Mouse (Mus musculus): ENCODE data around the gene Rab11b. TPM values are rescaled to one million over a fixed set of nuclear protein-coding genes. Genes with fewer than 3 reads are reported as not detected.

Rab11b gene
- polyA plus RNA-seq, 1 experiment from 2014 or later, result 295 TPM

- Histone ChIP-seq H3K4me3 (ENCODE audit: low read depth, low read length) (no peak overlapping the region), H3K9me3 (ENCODE audit: control insufficient read depth, low read length) (no peaks in the 10 kb centered on the region), H3K4me1 (ENCODE audit: control insufficient read depth, insufficient read depth, low read length) (peaks cover 4% of the 10 kb centered on the region; the same call in 1 of the 2 replicates), H3K36me3 (ENCODE audit: control insufficient read depth, insufficient read depth, low read length) (no peaks in the 10 kb centered on the region), H3K27ac (ENCODE audit: low read depth, low read length) (no peak overlapping the region), H3K4me2 (ENCODE audit: low read depth) (no peak overlapping the region), H3K27me3 (ENCODE audit: control insufficient read depth, insufficient read depth, low read length) (no peaks in the 10 kb centered on the region), H3K9ac (ENCODE audit: low read length) (no peak overlapping the region)
- ATAC-seq (ENCODE audit: insufficient read depth, low FRiP score, low TSS enrichment) (no peak), DNase-seq (ENCODE audit: low spot score) (no peak)
- 83% methylated on average over 18 of the region's 18 CpGs for WGBS
These were observed 26.0 kb upstream of the Rab11b start for GRCm38 (mm10) chr17:33786375-33786774.

- Histone ChIP-seq H3K4me3 (ENCODE audit: low read depth, low read length) (no peak overlapping the region), H3K36me3 (ENCODE audit: control insufficient read depth, insufficient read depth, low read length) (no peaks in the 10 kb centered on the region), H3K9me3 (ENCODE audit: control insufficient read depth, low read length) (no peaks in the 10 kb centered on the region), H3K4me1 (ENCODE audit: control insufficient read depth, insufficient read depth, low read length) (peaks cover 4% of the 10 kb centered on the region; the same call in 1 of the 2 replicates), H3K27me3 (ENCODE audit: control insufficient read depth, insufficient read depth, low read length) (no peaks in the 10 kb centered on the region), H3K9ac (ENCODE audit: low read length) (no peak overlapping the region), H3K4me2 (ENCODE audit: low read depth) (no peak overlapping the region), H3K27ac (ENCODE audit: low read depth, low read length) (no peak overlapping the region)
- ATAC-seq (ENCODE audit: insufficient read depth, low FRiP score, low TSS enrichment), result no peak
- DNase-seq (ENCODE audit: low spot score), result no peak
- 85% methylated on average over 2 of the region's 2 CpGs for WGBS
These were observed 24.6 kb upstream of the Rab11b start for GRCm38 (mm10) chr17:33784939-33785338.

GRCm38 (mm10) chr17:33783408-33783807, 23.1 kb upstream of the Rab11b start:
- H3K9ac ChIP-seq (ENCODE audit: low read length), result no peak overlapping the region
- peaks cover 7% of the 10 kb centered on the region; the same call in 1 of the 2 replicates for H3K4me1 ChIP-seq (ENCODE audit: control insufficient read depth, insufficient read depth, low read length)
- H3K4me2 ChIP-seq (ENCODE audit: low read depth), result no peak overlapping the region
- DNase-seq (ENCODE audit: low spot score), result no peak
- H3K36me3 ChIP-seq (ENCODE audit: control insufficient read depth, insufficient read depth, low read length), result no peaks in the 10 kb centered on the region
- no peaks in the 10 kb centered on the region for H3K27me3 ChIP-seq (ENCODE audit: control insufficient read depth, insufficient read depth, low read length)
- no peak overlapping the region for H3K4me3 ChIP-seq (ENCODE audit: low read depth, low read length)
- no peak for ATAC-seq (ENCODE audit: insufficient read depth, low FRiP score, low TSS enrichment)
- no peak overlapping the region for H3K27ac ChIP-seq (ENCODE audit: low read depth, low read length)
- no peaks in the 10 kb centered on the region for H3K9me3 ChIP-seq (ENCODE audit: control insufficient read depth, low read length)

- Histone ChIP-seq H3K9ac (ENCODE audit: low read length) (peak overlapping the region; percentile 59; the same call in 1 of the 2 replicates), H3K27me3 (ENCODE audit: control insufficient read depth, insufficient read depth, low read length) (no peaks in the 10 kb centered on the region), H3K4me1 (ENCODE audit: control insufficient read depth, insufficient read depth, low read length) (peaks cover 7% of the 10 kb centered on the region; the same call in 1 of the 2 replicates), H3K4me2 (ENCODE audit: low read depth) (peak overlapping the region; percentile 85), H3K9me3 (ENCODE audit: control insufficient read depth, low read length) (no peaks in the 10 kb centered on the region), H3K36me3 (ENCODE audit: control insufficient read depth, insufficient read depth, low read length) (no peaks in the 10 kb centered on the region; the same call in 1 of the 2 replicates), H3K4me3 (ENCODE audit: low read depth, low read length) (peak overlapping the region; percentile 46), H3K27ac (ENCODE audit: low read depth, low read length) (no peak overlapping the region)
- DNase-seq (ENCODE audit: low spot score) (no peak), ATAC-seq (ENCODE audit: insufficient read depth, low FRiP score, low TSS enrichment) (no peak)
- WGBS, result 45% methylated on average over 4 of the region's 4 CpGs
These were observed 21.7 kb upstream of the Rab11b start for GRCm38 (mm10) chr17:33782067-33782466.

GRCm38 (mm10) chr17:33781124-33781977, 21.0 kb upstream of the Rab11b start, which contains the start of gene Angptl4:
Gene Angptl4, minus strand, starts transcription at chr17:33781830.
- 3% methylated on average over 50 of the region's 50 CpGs for WGBS
- Histone ChIP-seq H3K27me3 (ENCODE audit: control insufficient read depth, insufficient read depth, low read length) (no peaks in the 10 kb centered on the region), H3K27ac (ENCODE audit: low read depth, low read length) (peak within 1 kb of the TSS; percentile 60; the same call in 1 of the 2 replicates), H3K9me3 (ENCODE audit: control insufficient read depth, low read length) (no peaks in the 10 kb centered on the region), H3K4me1 (ENCODE audit: control insufficient read depth, insufficient read depth, low read length) (peaks cover 7% of the 10 kb centered on the region; the same call in 1 of the 2 replicates), H3K4me2 (ENCODE audit: low read depth) (peak within 1 kb of the TSS; percentile 85), H3K4me3 (ENCODE audit: low read depth, low read length) (peak within 1 kb of the TSS; percentile 46), H3K9ac (ENCODE audit: low read length) (peak within 1 kb of the TSS; percentile 59), H3K36me3 (ENCODE audit: control insufficient read depth, insufficient read depth, low read length) (no peaks in the 10 kb centered on the region; the same call in 1 of the 2 replicates)
- DNase-seq (ENCODE audit: low spot score) (peak; percentile 79), ATAC-seq (ENCODE audit: insufficient read depth, low FRiP score, low TSS enrichment) (peak; percentile 73; the same call in 1 of the 2 replicates)

GRCm38 (mm10) chr17:33780431-33780830, 20.1 kb upstream of the Rab11b start:
- Histone ChIP-seq H3K4me2 (ENCODE audit: low read depth) (peak overlapping the region; percentile 85), H3K9me3 (ENCODE audit: control insufficient read depth, low read length) (no peaks in the 10 kb centered on the region), H3K27ac (ENCODE audit: low read depth, low read length) (no peak overlapping the region), H3K36me3 (ENCODE audit: control insufficient read depth, insufficient read depth, low read length) (no peaks in the 10 kb centered on the region; the same call in 1 of the 2 replicates), H3K9ac (ENCODE audit: low read length) (no peak overlapping the region; the same call in 1 of the 2 replicates), H3K4me1 (ENCODE audit: control insufficient read depth, insufficient read depth, low read length) (peaks cover 7% of the 10 kb centered on the region; the same call in 1 of the 2 replicates), H3K27me3 (ENCODE audit: control insufficient read depth, insufficient read depth, low read length) (no peaks in the 10 kb centered on the region), H3K4me3 (ENCODE audit: low read depth, low read length) (no peak overlapping the region)
- DNase-seq (ENCODE audit: low spot score) (no peak), ATAC-seq (ENCODE audit: insufficient read depth, low FRiP score, low TSS enrichment) (no peak)
- 92% methylated on average over 5 of the region's 5 CpGs for WGBS

GRCm38 (mm10) chr17:33779967-33780295, 19.6 kb upstream of the Rab11b start:
- ATAC-seq (ENCODE audit: insufficient read depth, low FRiP score, low TSS enrichment) (no peak), DNase-seq (ENCODE audit: low spot score) (no peak)
- Histone ChIP-seq H3K4me1 (ENCODE audit: control insufficient read depth, insufficient read depth, low read length) (peaks cover 7% of the 10 kb centered on the region; the same call in 1 of the 2 replicates), H3K27ac (ENCODE audit: low read depth, low read length) (0 out of 2 replicates have a peak overlapping the region, but pooled peaks have one; percentile 7), H3K4me2 (ENCODE audit: low read depth) (no peak overlapping the region), H3K9ac (ENCODE audit: low read length) (no peak overlapping the region), H3K9me3 (ENCODE audit: control insufficient read depth, low read length) (no peaks in the 10 kb centered on the region), H3K4me3 (ENCODE audit: low read depth, low read length) (no peak overlapping the region), H3K36me3 (ENCODE audit: control insufficient read depth, insufficient read depth, low read length) (peaks cover 1% of the 10 kb centered on the region; the same call in 1 of the 2 replicates), H3K27me3 (ENCODE audit: control insufficient read depth, insufficient read depth, low read length) (no peaks in the 10 kb centered on the region)
- 83% methylated on average over 5 of the region's 5 CpGs for WGBS

- H3K4me2 ChIP-seq (ENCODE audit: low read depth), result peak overlapping the region; percentile 29; the same call in 1 of the 2 replicates
These were observed 19.1 kb upstream of the Rab11b start for GRCm38 (mm10) chr17:33779271-33779966.

More at GRCm38 (mm10) chr17:33779271-33779966, 19.1 kb upstream of the Rab11b start:
- ATAC-seq (ENCODE audit: insufficient read depth, low FRiP score, low TSS enrichment) (no peak), DNase-seq (ENCODE audit: low spot score) (peak; percentile 71)
- Histone ChIP-seq H3K27me3 (ENCODE audit: control insufficient read depth, insufficient read depth, low read length) (no peaks in the 10 kb centered on the region), H3K36me3 (ENCODE audit: control insufficient read depth, insufficient read depth, low read length) (peaks cover 3% of the 10 kb centered on the region; the same call in 1 of the 2 replicates), H3K27ac (ENCODE audit: low read depth, low read length) (peak overlapping the region; percentile 56; the same call in 1 of the 2 replicates), H3K9ac (ENCODE audit: low read length) (no peak overlapping the region), H3K9me3 (ENCODE audit: control insufficient read depth, low read length) (no peaks in the 10 kb centered on the region), H3K4me1 (ENCODE audit: control insufficient read depth, insufficient read depth, low read length) (peaks cover 7% of the 10 kb centered on the region; the same call in 1 of the 2 replicates), H3K4me3 (ENCODE audit: low read depth, low read length) (no peak overlapping the region)
- WGBS, result 50% methylated on average over 9 of the region's 9 CpGs
